Mouse (Mus musculus): ENCODE data around the gene Trappc11. TPM values are rescaled to one million over a fixed set of nuclear protein-coding genes. Genes with fewer than 3 reads are reported as not detected.

The Trappc11 gene
- polyA plus RNA-seq, 1 experiment = 16.7 TPM

DNA sequence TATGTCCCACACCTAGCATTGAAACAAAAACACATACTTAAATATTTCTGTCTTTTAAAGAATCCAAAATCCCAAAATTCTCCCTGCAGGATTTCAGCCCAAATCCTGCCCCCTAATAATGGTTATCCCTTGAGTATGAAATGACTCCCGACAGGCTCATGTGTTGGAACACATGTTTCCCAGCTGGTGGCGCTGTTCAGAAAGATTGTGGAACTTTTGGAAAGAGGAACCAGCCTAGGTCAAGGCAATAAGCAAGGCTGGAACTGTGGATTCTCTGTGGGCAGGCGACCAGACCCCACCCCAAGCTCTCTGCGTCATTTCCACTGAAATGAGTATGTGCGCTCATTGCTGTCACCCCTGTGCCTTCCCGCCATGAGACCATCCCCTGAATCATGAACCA lies 20.3 kb upstream of the Trappc11 start:
- H3K4me2 ChIP-seq (ENCODE audit: low read depth) = no peak overlapping the region
- no peaks in the 10 kb centered on the region for H3K27me3 ChIP-seq (ENCODE audit: control insufficient read depth, insufficient read depth, insufficient read length)
- no peak for TF ChIP-seq MYOG (IDR thresholded peaks at IDR 0.05; ENCODE audit: control insufficient read depth in 1 of 3, insufficient read depth in 1 of 3, insufficient read length in 2 of 3, low read depth in 2 of 3)
- TF ChIP-seq MYOD1 (IDR thresholded peaks at IDR 0.05; ENCODE audit: control insufficient read depth in 1 of 3, insufficient read length in 2 of 3, low read depth in 2 of 3) = no peak
- TF ChIP-seq E2F4 (IDR thresholded peaks at IDR 0.05; ENCODE audit: insufficient read depth) = no peak
- no peak for TF ChIP-seq CEBPB (IDR thresholded peaks at IDR 0.05; ENCODE audit: insufficient read depth, poor library complexity, severe bottlenecking)
- no peak for TF ChIP-seq SRF (IDR thresholded peaks at IDR 0.05; ENCODE audit: control insufficient read depth, insufficient read length, low read depth)
- TF ChIP-seq POLR2AphosphoS2 (IDR thresholded peaks at IDR 0.05; ENCODE audit: insufficient read length, low read depth) = no peak
- no peak for TF ChIP-seq USF1 (IDR thresholded peaks at IDR 0.05; ENCODE audit: low read depth)
- TF ChIP-seq POLR2A (IDR thresholded peaks at IDR 0.05; ENCODE audit: insufficient read length, low read depth) = no peak
- TF ChIP-seq REST (IDR thresholded peaks at IDR 0.05; ENCODE audit: insufficient read depth, insufficient read length) = no peak
- TF ChIP-seq TCF3 (IDR thresholded peaks at IDR 0.05; ENCODE audit: insufficient read length, low read depth) = no peak
- no peak for TF ChIP-seq MAX (IDR thresholded peaks at IDR 0.05; ENCODE audit: low read depth)
- no peak for TF ChIP-seq TCF12 (IDR thresholded peaks at IDR 0.05; ENCODE audit: insufficient read depth, poor library complexity, severe bottlenecking)
- H3K4me3 ChIP-seq = no peak overlapping the region
- H3K36me3 ChIP-seq (ENCODE audit: control insufficient read depth, insufficient read depth) = peaks cover 4% of the 10 kb centered on the region
- H3ac ChIP-seq (ENCODE audit: control insufficient read depth, insufficient read length) = no peak overlapping the region
- no peaks in the 10 kb centered on the region for H3K79me2 ChIP-seq (ENCODE audit: control insufficient read depth, insufficient read depth)

GRCm38 (mm10) chr8:47547102-47547501 lies 13.8 kb upstream of the Trappc11 start:
- no peak overlapping the region for H3K4me3 ChIP-seq
- no peak for TF ChIP-seq TCF12 (IDR thresholded peaks at IDR 0.05; ENCODE audit: insufficient read depth, poor library complexity, severe bottlenecking)
- TF ChIP-seq POLR2AphosphoS2 (IDR thresholded peaks at IDR 0.05; ENCODE audit: insufficient read length, low read depth) = no peak
- TF ChIP-seq MYOD1 (IDR thresholded peaks at IDR 0.05; ENCODE audit: control insufficient read depth in 1 of 3, insufficient read length in 2 of 3, low read depth in 2 of 3) = no peak
- no peak for TF ChIP-seq TCF3 (IDR thresholded peaks at IDR 0.05; ENCODE audit: insufficient read length, low read depth)
- TF ChIP-seq CEBPB (IDR thresholded peaks at IDR 0.05; ENCODE audit: insufficient read depth, poor library complexity, severe bottlenecking) = no peak
- TF ChIP-seq MYOG (IDR thresholded peaks at IDR 0.05; ENCODE audit: control insufficient read depth in 1 of 3, insufficient read depth in 1 of 3, insufficient read length in 2 of 3, low read depth in 2 of 3) = no peak
- no peak for TF ChIP-seq E2F4 (IDR thresholded peaks at IDR 0.05; ENCODE audit: insufficient read depth)
- TF ChIP-seq MAX (IDR thresholded peaks at IDR 0.05; ENCODE audit: low read depth) = no peak
- TF ChIP-seq USF1 (IDR thresholded peaks at IDR 0.05; ENCODE audit: low read depth) = no peak
- no peak for TF ChIP-seq REST (IDR thresholded peaks at IDR 0.05; ENCODE audit: insufficient read depth, insufficient read length)
- no peak for TF ChIP-seq POLR2A (IDR thresholded peaks at IDR 0.05; ENCODE audit: insufficient read length, low read depth)
- TF ChIP-seq SRF (IDR thresholded peaks at IDR 0.05; ENCODE audit: control insufficient read depth, insufficient read length, low read depth) = no peak
- no peaks in the 10 kb centered on the region for H3K27me3 ChIP-seq (ENCODE audit: control insufficient read depth, insufficient read depth, insufficient read length)
- no peak overlapping the region for H3ac ChIP-seq (ENCODE audit: control insufficient read depth, insufficient read length)
- peaks cover 38% of the 10 kb centered on the region for H3K36me3 ChIP-seq (ENCODE audit: control insufficient read depth, insufficient read depth)
- H3K4me2 ChIP-seq (ENCODE audit: low read depth) = no peak overlapping the region
- no peaks in the 10 kb centered on the region for H3K79me2 ChIP-seq (ENCODE audit: control insufficient read depth, insufficient read depth)

DNA sequence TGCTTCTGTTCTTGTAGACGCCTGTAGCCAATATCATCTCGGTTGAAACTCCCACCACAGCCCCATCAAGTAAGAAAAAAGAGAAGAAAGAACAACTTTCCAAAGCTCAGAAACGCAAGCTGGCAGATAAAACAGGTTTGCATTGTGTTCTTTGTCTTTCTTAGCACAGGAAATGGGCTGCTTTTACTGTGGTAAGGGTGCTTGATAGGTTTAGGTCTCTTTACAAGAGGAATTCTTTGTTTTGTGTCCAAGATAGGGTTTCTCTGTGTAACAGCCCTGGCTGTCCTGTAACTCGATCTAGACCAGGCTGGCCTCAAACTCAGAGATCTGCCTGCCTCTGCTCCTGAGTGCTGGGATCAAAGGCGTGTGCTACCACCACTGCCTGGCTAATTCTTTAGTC lies 10.8 kb upstream of the Trappc11 start:
- no peak overlapping the region for H3K4me3 ChIP-seq
- peaks cover 38% of the 10 kb centered on the region for H3K36me3 ChIP-seq (ENCODE audit: control insufficient read depth, insufficient read depth)
- no peak overlapping the region for H3ac ChIP-seq (ENCODE audit: control insufficient read depth, insufficient read length)
- H3K79me2 ChIP-seq (ENCODE audit: control insufficient read depth, insufficient read depth) = no peaks in the 10 kb centered on the region
- H3K27me3 ChIP-seq (ENCODE audit: control insufficient read depth, insufficient read depth, insufficient read length) = no peaks in the 10 kb centered on the region
- no peak for TF ChIP-seq POLR2A (IDR thresholded peaks at IDR 0.05; ENCODE audit: insufficient read length, low read depth)
- TF ChIP-seq MYOG (IDR thresholded peaks at IDR 0.05; ENCODE audit: control insufficient read depth in 1 of 3, insufficient read depth in 1 of 3, insufficient read length in 2 of 3, low read depth in 2 of 3) = no peak
- no peak for TF ChIP-seq USF1 (IDR thresholded peaks at IDR 0.05; ENCODE audit: low read depth)
- TF ChIP-seq TCF12 (IDR thresholded peaks at IDR 0.05; ENCODE audit: insufficient read depth, poor library complexity, severe bottlenecking) = no peak
- no peak for TF ChIP-seq TCF3 (IDR thresholded peaks at IDR 0.05; ENCODE audit: insufficient read length, low read depth)
- TF ChIP-seq POLR2AphosphoS2 (IDR thresholded peaks at IDR 0.05; ENCODE audit: insufficient read length, low read depth) = no peak
- TF ChIP-seq REST (IDR thresholded peaks at IDR 0.05; ENCODE audit: insufficient read depth, insufficient read length) = no peak
- TF ChIP-seq E2F4 (IDR thresholded peaks at IDR 0.05; ENCODE audit: insufficient read depth) = no peak
- TF ChIP-seq SRF (IDR thresholded peaks at IDR 0.05; ENCODE audit: control insufficient read depth, insufficient read length, low read depth) = no peak
- TF ChIP-seq MAX (IDR thresholded peaks at IDR 0.05; ENCODE audit: low read depth) = no peak
- no peak for TF ChIP-seq MYOD1 (IDR thresholded peaks at IDR 0.05; ENCODE audit: control insufficient read depth in 1 of 3, insufficient read length in 2 of 3, low read depth in 2 of 3)
- TF ChIP-seq CEBPB (IDR thresholded peaks at IDR 0.05; ENCODE audit: insufficient read depth, poor library complexity, severe bottlenecking) = no peak
- H3K4me2 ChIP-seq (ENCODE audit: low read depth) = no peak overlapping the region

DNA sequence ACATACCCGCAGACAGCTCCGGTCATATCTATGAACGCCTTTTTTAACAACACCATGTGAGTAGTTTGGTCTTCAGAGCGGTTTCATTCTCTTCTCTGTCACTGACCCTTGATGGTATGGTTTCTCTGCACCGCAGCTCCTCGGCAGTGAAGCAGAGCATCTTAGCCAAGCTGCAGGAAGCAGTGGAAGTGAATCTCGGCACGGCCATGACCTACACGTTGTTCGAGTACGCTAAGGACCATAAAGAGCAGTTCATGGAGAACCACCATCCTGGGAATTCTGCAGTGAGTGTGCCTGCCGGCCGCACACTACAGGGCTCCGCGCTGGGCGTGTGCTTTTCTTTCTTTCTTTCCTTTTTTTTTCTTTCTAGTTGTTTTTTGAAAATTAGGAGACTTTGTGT lies 9.5 kb upstream of the Trappc11 start:
- Histone ChIP-seq H3ac (ENCODE audit: control insufficient read depth, insufficient read length) (no peak overlapping the region), H3K4me3 (no peak overlapping the region), H3K4me2 (ENCODE audit: low read depth) (no peak overlapping the region), H3K36me3 (ENCODE audit: control insufficient read depth, insufficient read depth) (peaks cover 28% of the 10 kb centered on the region), H3K27me3 (ENCODE audit: control insufficient read depth, insufficient read depth, insufficient read length) (no peaks in the 10 kb centered on the region), H3K79me2 (ENCODE audit: control insufficient read depth, insufficient read depth) (no peaks in the 10 kb centered on the region)
- no peak for TF ChIP-seq SRF (IDR thresholded peaks at IDR 0.05; ENCODE audit: control insufficient read depth, insufficient read length, low read depth)

DNA sequence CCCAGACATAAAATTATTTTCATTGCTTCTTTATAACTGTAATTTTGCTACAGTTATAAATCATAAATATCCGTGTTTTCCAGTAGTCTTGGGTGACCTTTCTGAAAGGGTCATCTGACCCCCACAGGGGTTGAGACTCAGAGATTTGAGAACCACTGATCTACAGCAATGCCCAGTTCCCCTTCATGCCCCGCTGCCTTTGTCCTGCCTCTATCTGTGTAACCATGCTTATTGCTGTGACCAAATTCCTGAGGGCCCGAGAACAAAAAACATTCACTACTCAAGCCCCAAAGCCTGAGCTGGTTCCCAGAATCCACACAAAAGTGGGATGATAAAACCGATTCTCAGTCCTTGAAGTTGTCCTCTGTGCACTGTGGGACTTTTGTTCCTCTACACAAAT lies 5.1 kb upstream of the Trappc11 start:
- no peak overlapping the region for H3K4me2 ChIP-seq (ENCODE audit: low read depth)
- peaks cover 10% of the 10 kb centered on the region for H3K79me2 ChIP-seq (ENCODE audit: control insufficient read depth, insufficient read depth)
- no peak for TF ChIP-seq MYOD1 (IDR thresholded peaks at IDR 0.05; ENCODE audit: control insufficient read depth in 1 of 3, insufficient read length in 2 of 3, low read depth in 2 of 3)
- no peak for TF ChIP-seq E2F4 (IDR thresholded peaks at IDR 0.05; ENCODE audit: insufficient read depth)
- no peak for TF ChIP-seq MAX (IDR thresholded peaks at IDR 0.05; ENCODE audit: low read depth)
- TF ChIP-seq TCF3 (IDR thresholded peaks at IDR 0.05; ENCODE audit: insufficient read length, low read depth) = no peak
- TF ChIP-seq REST (IDR thresholded peaks at IDR 0.05; ENCODE audit: insufficient read depth, insufficient read length) = no peak
- no peak for TF ChIP-seq TCF12 (IDR thresholded peaks at IDR 0.05; ENCODE audit: insufficient read depth, poor library complexity, severe bottlenecking)
- TF ChIP-seq USF1 (IDR thresholded peaks at IDR 0.05; ENCODE audit: low read depth) = no peak
- TF ChIP-seq MYOG (IDR thresholded peaks at IDR 0.05; ENCODE audit: control insufficient read depth in 1 of 3, insufficient read depth in 1 of 3, insufficient read length in 2 of 3, low read depth in 2 of 3) = no peak
- TF ChIP-seq CEBPB (IDR thresholded peaks at IDR 0.05; ENCODE audit: insufficient read depth, poor library complexity, severe bottlenecking) = no peak
- no peak for TF ChIP-seq POLR2AphosphoS2 (IDR thresholded peaks at IDR 0.05; ENCODE audit: insufficient read length, low read depth)
- no peak for TF ChIP-seq POLR2A (IDR thresholded peaks at IDR 0.05; ENCODE audit: insufficient read length, low read depth)
- TF ChIP-seq SRF (IDR thresholded peaks at IDR 0.05; ENCODE audit: control insufficient read depth, insufficient read length, low read depth) = no peak
- H3K27me3 ChIP-seq (ENCODE audit: control insufficient read depth, insufficient read depth, insufficient read length) = no peaks in the 10 kb centered on the region
- H3K36me3 ChIP-seq (ENCODE audit: control insufficient read depth, insufficient read depth) = no peaks in the 10 kb centered on the region
- H3ac ChIP-seq (ENCODE audit: control insufficient read depth, insufficient read length) = no peak overlapping the region
- H3K4me3 ChIP-seq = no peak overlapping the region
